Mouse (Mus musculus): ENCODE results near the gene Lmcd1.

DNA sequence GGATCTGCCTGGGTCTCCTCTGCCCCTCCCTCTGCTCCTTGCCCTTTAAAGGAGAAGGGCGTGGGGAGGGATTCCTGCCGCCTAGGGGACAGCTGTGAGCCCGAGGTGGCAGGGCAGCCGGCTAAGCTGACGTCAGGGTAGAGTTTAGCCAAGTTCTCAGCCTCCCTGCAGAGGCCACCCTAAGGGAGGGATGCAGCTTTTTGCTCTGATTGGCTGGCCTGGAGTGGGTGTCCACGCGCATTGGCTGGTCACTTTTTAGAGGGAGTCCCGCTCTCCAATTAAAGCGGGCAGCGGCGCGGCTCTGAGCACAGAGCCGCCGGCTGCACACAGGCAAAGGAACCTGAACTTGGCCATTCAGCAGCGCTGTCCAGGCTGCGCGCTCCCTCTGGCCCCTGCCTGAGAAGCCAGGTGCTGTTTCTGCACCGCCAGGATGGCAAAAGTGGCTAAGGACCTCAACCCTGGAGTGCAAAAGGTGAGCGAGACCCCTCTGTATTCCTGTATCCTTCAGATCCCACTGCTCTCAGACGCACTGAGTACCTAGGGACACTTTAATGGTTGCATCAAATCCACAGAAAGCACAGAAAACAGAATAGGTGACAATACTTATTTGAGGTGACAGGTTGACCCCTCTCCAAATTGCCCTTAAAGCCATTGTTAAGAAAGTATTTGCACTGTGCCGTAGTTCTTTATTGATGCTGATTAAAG is at the start of gene Lmcd1:
- TF ChIP-seq POLR2A (IDR thresholded peaks at IDR 0.05; ENCODE audit: control insufficient read depth, extremely low read depth, insufficient read depth, low read length, poor library complexity) = no peak
- TF ChIP-seq CTCF (IDR thresholded peaks at IDR 0.05; ENCODE audit: borderline replicate concordance, control insufficient read depth, extremely low read depth, insufficient read depth, low read length, poor library complexity) = no peak

Measured in thymus, adult 2 months (tissue).